Mouse (Mus musculus): ENCODE measurements around the gene Cabin1. TPM values are rescaled to one million over a fixed set of nuclear protein-coding genes. Genes with fewer than 3 reads are reported as not detected.

Gene Cabin1
- total and polyA plus RNA-seq, 3 experiments, result 27.2 to 115 (median 54.9) TPM

GRCm38 (mm10) chr10:75713026-75713425, 51.1 kb downstream of the Cabin1 start:
- Histone ChIP-seq H3K4me3 (ENCODE audit: control insufficient read depth in 1 of 2, insufficient read depth in 1 of 2, low read depth in 2 of 2, low read length in 2 of 2) (no peak overlapping the region), H3K27me3 (ENCODE audit: control insufficient read depth in 1 of 2, insufficient read depth in 2 of 2, low read length in 2 of 2) (no peaks in the 10 kb centered on the region), H3K4me1 (ENCODE audit: control insufficient read depth in 1 of 2, insufficient read depth in 2 of 2, low read length in 2 of 2) (no peaks in the 10 kb centered on the region), H3K36me3 (ENCODE audit: control insufficient read depth in 1 of 2, insufficient read depth in 2 of 2, low read length in 2 of 2) (peaks cover 0 to 7% of the 10 kb centered on the region in 2 experiments; a peak in 2 of 4 replicates), H3K27ac (ENCODE audit: control insufficient read depth, low read depth, low read length) (no peak overlapping the region), H3K79me2 (ENCODE audit: control insufficient read depth, insufficient read depth, low read length, poor library complexity) (no peaks in the 10 kb centered on the region), H3K9ac (ENCODE audit: control insufficient read depth, low read depth, low read length, poor library complexity, severe bottlenecking) (no peak overlapping the region), H3K9me3 (replicated peaks; ENCODE audit: insufficient read depth, low read length) (no peaks in the 10 kb centered on the region)
- TF ChIP-seq MYC (IDR thresholded peaks at IDR 0.05; ENCODE audit: low read depth, low read length), result no peak
- no peak for TF ChIP-seq SIN3A (IDR thresholded peaks at IDR 0.05; ENCODE audit: low read length)
- TF ChIP-seq MXI1 (IDR thresholded peaks at IDR 0.05; ENCODE audit: low read depth, low read length), result no peak
- no peak for TF ChIP-seq NELFE (IDR thresholded peaks at IDR 0.05; ENCODE audit: low read depth, low read length)
- TF ChIP-seq RCOR1 (IDR thresholded peaks at IDR 0.05; ENCODE audit: low read depth, low read length), result no peak
- TF ChIP-seq BHLHE40 (IDR thresholded peaks at IDR 0.05; ENCODE audit: borderline replicate concordance, low read depth, low read length), result no peak
- no peak for TF ChIP-seq ZMIZ1 (IDR thresholded peaks at IDR 0.05; ENCODE audit: low read depth, low read length)
- TF ChIP-seq TAL1 (IDR thresholded peaks at IDR 0.05; ENCODE audit: low read length), result no peak
- no peak for TF ChIP-seq MYB (IDR thresholded peaks at IDR 0.05; ENCODE audit: low read depth, low read length)
- TF ChIP-seq JUND (IDR thresholded peaks at IDR 0.05; ENCODE audit: low read depth, low read length), result no peak
- TF ChIP-seq ETS1 (IDR thresholded peaks at IDR 0.05; ENCODE audit: low read depth, low read length), result no peak
- TF ChIP-seq ZNF384 (IDR thresholded peaks at IDR 0.05; ENCODE audit: low read depth, low read length), result no peak
- TF ChIP-seq MAFK (IDR thresholded peaks at IDR 0.05; ENCODE audit: borderline replicate concordance, low read depth, low read length), result no peak
- TF ChIP-seq MEF2A (IDR thresholded peaks at IDR 0.05; ENCODE audit: extremely low read depth, insufficient replicate concordance, low read depth, low read length, poor library complexity, severe bottlenecking), result no peak
- TF ChIP-seq HCFC1 (IDR thresholded peaks at IDR 0.05; ENCODE audit: low read depth, low read length), result no peak
- no peak for TF ChIP-seq CHD2 (IDR thresholded peaks at IDR 0.05; ENCODE audit: low read length)
- no peak for TF ChIP-seq EP300 (IDR thresholded peaks at IDR 0.05; ENCODE audit: low read depth in 1 of 2, low read length in 2 of 2)
- TF ChIP-seq GABPA (IDR thresholded peaks at IDR 0.05; ENCODE audit: low read depth, low read length), result no peak
- TF ChIP-seq MAX (IDR thresholded peaks at IDR 0.05; ENCODE audit: low read length), result no peak
- TF ChIP-seq TCF12 (IDR thresholded peaks at IDR 0.05; ENCODE audit: low read depth, low read length), result no peak
- no peak for DNase-seq (ENCODE audit: low read depth, low spot score)

GRCm38 (mm10) chr10:75710210-75710609, 53.9 kb downstream of the Cabin1 start:
- H3K9me3 ChIP-seq (replicated peaks; ENCODE audit: insufficient read depth, low read length), result no peaks in the 10 kb centered on the region
- no peak overlapping the region for H3K27ac ChIP-seq (ENCODE audit: control insufficient read depth, low read depth, low read length)
- H3K4me3 ChIP-seq (ENCODE audit: control insufficient read depth in 1 of 2, insufficient read depth in 1 of 2, low read depth in 2 of 2, low read length in 2 of 2), result no peak overlapping the region
- no peak overlapping the region for H3K9ac ChIP-seq (ENCODE audit: control insufficient read depth, low read depth, low read length, poor library complexity, severe bottlenecking)
- H3K27me3 ChIP-seq (ENCODE audit: control insufficient read depth in 1 of 2, insufficient read depth in 2 of 2, low read length in 2 of 2), result no peaks in the 10 kb centered on the region
- H3K4me1 ChIP-seq (ENCODE audit: control insufficient read depth in 1 of 2, insufficient read depth in 2 of 2, low read length in 2 of 2), result peaks cover 0 to 12% of the 10 kb centered on the region in 2 experiments; a peak in 3 of 4 replicates
- DNase-seq (ENCODE audit: low read depth, low spot score), result no peak
- TF ChIP-seq E2F4 (IDR thresholded peaks at IDR 0.05; ENCODE audit: borderline replicate concordance, low read depth, low read length) (no peak), TBP (IDR thresholded peaks at IDR 0.05; ENCODE audit: low read depth, low read length) (no peak), HCFC1 (IDR thresholded peaks at IDR 0.05; ENCODE audit: low read depth, low read length) (no peak), NRF1 (IDR thresholded peaks at IDR 0.05; ENCODE audit: insufficient read depth, low read depth, low read length, poor library complexity, severe bottlenecking) (no peak)
- H3K79me2 ChIP-seq (ENCODE audit: control insufficient read depth, insufficient read depth, low read length, poor library complexity), result no peaks in the 10 kb centered on the region
- H3K36me3 ChIP-seq (ENCODE audit: control insufficient read depth in 1 of 2, insufficient read depth in 2 of 2, low read length in 2 of 2), result peaks cover 5 to 15% of the 10 kb centered on the region in 2 experiments
